Mouse (Mus musculus): ENCODE data around the gene Nr1h4.

DNA sequence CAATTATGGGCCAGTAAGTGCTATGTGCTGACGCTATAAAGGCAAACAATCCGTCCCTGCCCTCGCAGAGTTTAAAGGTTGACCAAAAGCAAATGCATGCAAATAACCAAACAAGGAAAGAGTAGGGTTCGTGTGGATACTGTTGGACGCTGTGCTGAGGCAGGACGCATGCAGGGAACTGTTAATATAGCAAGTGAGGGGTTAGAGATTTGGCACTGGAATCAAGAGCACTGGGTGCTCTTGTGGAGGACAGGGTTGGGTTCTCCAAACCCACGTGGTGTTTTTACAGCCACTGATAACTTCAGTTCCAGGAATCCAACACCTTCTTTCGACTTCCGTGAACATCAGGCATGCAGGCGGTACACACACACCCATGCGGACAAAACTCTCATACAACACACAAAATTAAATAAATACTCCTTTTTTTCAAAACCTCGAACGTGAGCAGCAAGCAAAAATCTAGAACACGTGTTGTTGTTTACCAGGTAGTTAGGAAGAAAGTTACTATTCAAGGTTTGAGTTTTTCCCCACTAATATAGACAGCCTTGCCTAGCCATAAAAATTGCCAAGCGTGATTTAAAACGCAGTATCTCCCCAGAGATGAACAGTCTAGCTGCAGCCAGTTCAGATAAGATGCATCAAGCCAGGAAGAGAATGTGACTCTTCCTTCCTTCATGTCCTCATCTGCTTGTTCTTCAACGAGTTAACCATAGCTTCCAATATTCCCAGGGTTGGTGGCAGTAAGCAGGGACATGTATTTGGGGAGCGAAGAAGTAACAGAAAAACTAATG lies 49.4 kb downstream of the Nr1h4 start:
- TF ChIP-seq CTCF (IDR thresholded peaks at IDR 0.05; ENCODE audit: borderline replicate concordance, extremely low read depth, insufficient read depth, insufficient read length) (no peak), POLR2A (IDR thresholded peaks at IDR 0.05; ENCODE audit: borderline replicate concordance, extremely low read depth, insufficient read depth, insufficient read length, poor library complexity, severe bottlenecking) (no peak)
